Mouse (Mus musculus) natural killer cell, adult 2 months (primary cell): ENCODE results near the gene Ptpn6.

ENCODE experiments used
- DNase-seq, 2 experiments: peaks; one replicate each; pipeline ENCODE4 v3.0.0; 2022; ENCODE audit warnings: low spot score in 2 of 2

Gene Ptpn6

GRCm38 (mm10) chr6:124738511-124739023, at the start of gene Ptpn6:
Ptpn6 (minus strand) TSS chr6:124738714.
- no peak for DNase-seq

- no peak for DNase-seq
Observed at GRCm38 (mm10) chr6:124787722-124788121, 49.2 kb upstream of the Ptpn6 start.

GRCm38 (mm10) chr6:124786756-124787420, 48.4 kb upstream of the Ptpn6 start:
- DNase-seq: no peak

GRCm38 (mm10) chr6:124782436-124782835, 43.9 kb upstream of the Ptpn6 start:
- peak; percentile 49 to 50 for DNase-seq

- DNase-seq: no peak
Observed at GRCm38 (mm10) chr6:124780917-124781316, 42.4 kb upstream of the Ptpn6 start.

- no peak for DNase-seq
Observed at GRCm38 (mm10) chr6:124779984-124780416, 41.5 kb upstream of the Ptpn6 start.

GRCm38 (mm10) chr6:124779222-124779983, 40.9 kb upstream of the Ptpn6 start, which contains the start of gene Lrrc23:
Lrrc23 (minus strand) TSS chr6:124779727.
- peak; percentile 72 to 75 for DNase-seq

- DNase-seq: no peak
Observed at GRCm38 (mm10) chr6:124770511-124770910, 32.0 kb upstream of the Ptpn6 start.

GRCm38 (mm10) chr6:124770013-124770412, 31.5 kb upstream of the Ptpn6 start:
- DNase-seq: no peak

- peak in 1 of 2 experiments; percentile 50 for DNase-seq
Observed at GRCm38 (mm10) chr6:124769101-124769765, 30.7 kb upstream of the Ptpn6 start, which contains the start of gene Eno2. Eno2 (minus strand) TSS chr6:124769673.

GRCm38 (mm10) chr6:124768704-124769044, 30.2 kb upstream of the Ptpn6 start:
- no peak for DNase-seq

GRCm38 (mm10) chr6:124767920-124768703, 29.6 kb upstream of the Ptpn6 start:
- DNase-seq: no peak

- no peak for DNase-seq
Observed at GRCm38 (mm10) chr6:124767536-124767919, 29.0 kb upstream of the Ptpn6 start.

- no peak for DNase-seq
Observed at GRCm38 (mm10) chr6:124765951-124766350, 27.4 kb upstream of the Ptpn6 start.

GRCm38 (mm10) chr6:124759259-124759658, 20.7 kb upstream of the Ptpn6 start:
- peak; percentile 77 to 87 for DNase-seq

GRCm38 (mm10) chr6:124758849-124759232, 20.3 kb upstream of the Ptpn6 start:
- no peak for DNase-seq

GRCm38 (mm10) chr6:124757909-124758848, 19.7 kb upstream of the Ptpn6 start:
- no peak for DNase-seq

GRCm38 (mm10) chr6:124757351-124757880, 18.9 kb upstream of the Ptpn6 start:
- no peak for DNase-seq

GRCm38 (mm10) chr6:124756652-124757350, 18.3 kb upstream of the Ptpn6 start:
- peak in 1 of 2 experiments; percentile 24 for DNase-seq
